Mouse (Mus musculus) kidney, adult 2 months (tissue): ENCODE results near the gene Mnd1.

Source experiments
- CTCF ChIP-seq: fragments of 200-500 bp; conservative IDR thresholded peaks from 2 replicates; pipeline ENCODE4 v1.5.1; 2011; ENCODE audit warnings: low read depth, mild to moderate bottlenecking, control low read depth, low read length, moderate library complexity, mixed read lengths; ENCODE audit not compliant: insufficient read depth, insufficient read length
- POLR2A ChIP-seq: fragments of 200-500 bp; IDR thresholded peaks from one replicate; pipeline ENCODE4 v1.6.1; 2011; ENCODE audit warnings: low read depth, low read length, control low read depth

DNA sequence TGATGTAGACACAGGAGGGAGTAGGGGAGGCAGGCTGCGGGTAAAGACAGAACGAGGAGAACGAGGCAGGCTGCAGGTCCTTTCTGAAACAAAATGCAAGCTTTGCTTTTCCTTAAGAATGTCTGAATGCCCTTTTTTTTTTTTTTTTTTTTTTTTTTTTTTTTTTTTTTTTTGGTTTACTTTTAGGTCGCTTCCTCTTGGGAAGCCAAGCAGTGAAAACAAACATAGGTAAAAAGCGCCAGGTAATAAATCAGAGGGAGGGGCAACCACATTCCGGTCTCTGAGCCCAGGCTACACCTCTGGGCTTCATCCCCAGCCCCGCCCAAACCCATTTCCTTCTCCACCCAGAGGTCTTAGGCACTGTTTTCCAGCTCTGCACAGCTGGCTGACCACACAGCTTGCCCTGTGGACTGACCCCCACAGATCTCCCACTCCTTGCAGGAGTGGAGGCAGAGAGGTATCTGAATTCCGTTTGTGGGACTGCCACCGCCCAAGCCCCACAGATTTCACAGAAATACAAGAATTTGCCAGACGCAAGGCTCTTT, 34.1 kb upstream of the Mnd1 start:
- TF ChIP-seq CTCF (no peak), POLR2A (no peak)
